20 mouse cellular contexts compared by ENCODE assay signal in the genomic region with DNA sequence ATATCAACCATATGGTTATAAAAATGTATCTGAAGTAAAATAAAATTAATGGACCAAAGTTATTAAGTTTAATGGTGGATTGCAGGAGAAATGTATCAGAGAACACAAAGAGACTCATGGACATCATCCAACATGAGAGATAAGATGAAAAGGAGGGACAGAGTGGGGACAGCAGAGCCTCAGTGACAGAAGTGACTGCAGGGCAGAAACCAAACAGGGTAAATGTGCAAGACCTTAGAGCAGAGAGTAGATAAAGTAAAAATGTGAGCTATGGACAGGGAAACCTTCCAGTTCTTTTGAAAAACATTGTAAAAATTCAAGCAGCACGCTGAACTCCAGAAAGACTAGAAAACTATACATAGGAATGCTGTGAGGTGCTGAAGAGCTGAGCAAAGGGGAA.
A peak's percentile ranks its signal among the peaks of the same experiment; 100 is the strongest.
DNase-seq lines count a peak whose midpoint lies in the region; ATAC-seq and TF ChIP-seq lines count a peak whose summit lies in the region.
"Had no signal": no experiment of that assay in that cellular context is flagged by ENCODE, and none has a peak within 500 bp of the region (broad histone marks: within the 10 kb centered on the region; RNA-seq: fewer than 3 reads in every experiment).

No protein-coding gene starts in this region.

- no peak overlapping the region for H3K4me3 ChIP-seq in liver, embryonic 12.5 days
- no peak overlapping the region for H3K4me3 ChIP-seq in MEL (ENCODE audit: control insufficient read depth in 1 of 2, insufficient read depth in 1 of 2, low read depth in 2 of 2, low read length in 2 of 2)
- H3K4me3 ChIP-seq: embryonic facial prominence, embryonic 10.5 days; embryonic facial prominence, embryonic 12.5 days; forebrain, embryonic 13.5 days; forebrain, embryonic 15.5 days had no signal

- TF ChIP-seq EP300 in MEL (IDR thresholded peaks at IDR 0.05; ENCODE audit: low read depth in 1 of 2, low read length in 2 of 2) = 0 out of 4 replicates have a peak, but pooled peaks have one; percentile 11 to 28

- H3K27ac ChIP-seq in liver, embryonic 12.5 days = peak overlapping the region; percentile 45; the same call in 1 of the 2 replicates
- peak overlapping the region; percentile 70 for H3K27ac ChIP-seq in MEL (ENCODE audit: control insufficient read depth, low read depth, low read length)
- H3K27ac ChIP-seq: embryonic facial prominence, embryonic 10.5 days; embryonic facial prominence, embryonic 12.5 days; forebrain, embryonic 13.5 days; forebrain, embryonic 15.5 days had no signal

- DNase-seq in liver (no peak), MEL (ENCODE audit: low read depth, low spot score) (peak; percentile 56)
- DNase-seq in layer of hippocampus, adult 11-12 months (ENCODE audit: low spot score) = no peak
- DNase-seq: adrenal gland, adult 8-10 months; adrenal gland, postnatal 14 days; adrenal gland, postnatal 36 days; cerebellum, adult 11-12 months; cerebellum, adult 2 months; cerebellum, adult 9-10 months; cerebellum, postnatal 10 days; cerebellum, postnatal 25 days; forebrain, postnatal 0 days had no signal

- no peaks in the 10 kb centered on the region for H3K9me3 ChIP-seq in liver, embryonic 12.5 days (replicated peaks)
- no peaks in the 10 kb centered on the region for H3K9me3 ChIP-seq in MEL (replicated peaks; ENCODE audit: insufficient read depth, low read length)
- H3K9me3 ChIP-seq: embryonic facial prominence, embryonic 12.5 days; forebrain, embryonic 13.5 days; forebrain, embryonic 15.5 days had no signal

- peaks cover 14% of the 10 kb centered on the region for H3K4me1 ChIP-seq in liver, embryonic 12.5 days
- peaks cover 14 to 22% of the 10 kb centered on the region in 2 experiments for H3K4me1 ChIP-seq in MEL (ENCODE audit: control insufficient read depth in 1 of 2, insufficient read depth in 2 of 2, low read length in 2 of 2)
- H3K4me1 ChIP-seq: forebrain, embryonic 13.5 days; forebrain, embryonic 15.5 days had no signal

- H3K9ac ChIP-seq in liver, embryonic 12.5 days = no peak overlapping the region
- H3K9ac ChIP-seq in MEL (ENCODE audit: control insufficient read depth, low read depth, low read length, poor library complexity, severe bottlenecking) = peak overlapping the region; percentile 48; the same call in 1 of the 2 replicates
- H3K9ac ChIP-seq: embryonic facial prominence, embryonic 12.5 days; forebrain, embryonic 13.5 days; forebrain, embryonic 15.5 days; forebrain, postnatal 0 days had no signal

- TF ChIP-seq RAD21 in MEL (IDR thresholded peaks at IDR 0.05; ENCODE audit: low read depth, low read length) = no peak

- no peak for ATAC-seq in liver, embryonic 12.5 days
- ATAC-seq in megakaryocyte-erythroid progenitor cell, adult 5-6 weeks (replicated peaks; ENCODE audit: low FRiP score, low TSS enrichment, poor library complexity, severe bottlenecking) = peak; percentile 75; the same call in 1 of the 2 replicates
- ATAC-seq: activated CD4-positive, CD25-positive, alpha-beta regulatory T cell, adult 4 months; forebrain, embryonic 13.5 days; forebrain, embryonic 15.5 days; forebrain, postnatal 0 days; Patski had no signal

- H3K4me2 ChIP-seq in liver, embryonic 12.5 days = no peak overlapping the region
- H3K4me2 ChIP-seq: embryonic facial prominence, embryonic 12.5 days; forebrain, embryonic 13.5 days; forebrain, embryonic 15.5 days had no signal

- no peak for TF ChIP-seq POLR2A in MEL (IDR thresholded peaks at IDR 0.05; ENCODE audit: control insufficient read depth in 1 of 2, insufficient read depth in 1 of 2, low read depth in 1 of 2, low read length in 2 of 2, poor library complexity in 1 of 2)

- no peaks in the 10 kb centered on the region for H3K27me3 ChIP-seq in liver, embryonic 12.5 days (replicated peaks)
- H3K27me3 ChIP-seq in MEL (ENCODE audit: control insufficient read depth in 1 of 2, insufficient read depth in 2 of 2, low read length in 2 of 2) = no peaks in the 10 kb centered on the region
- H3K27me3 ChIP-seq: embryonic facial prominence, embryonic 12.5 days; forebrain, embryonic 13.5 days; forebrain, embryonic 15.5 days; Patski had no signal

- peaks cover 3% of the 10 kb centered on the region; the same call in 1 of the 2 replicates for H3K79me2 ChIP-seq in MEL (ENCODE audit: control insufficient read depth, insufficient read depth, low read length, poor library complexity)

- WGBS in liver, embryonic 12.5 days (ENCODE audit: insufficient replicate concordance) = 60% methylated on average over 1 of the region's 1 CpGs

- no peaks in the 10 kb centered on the region for H3K36me3 ChIP-seq in liver, embryonic 12.5 days
- H3K36me3 ChIP-seq in MEL (ENCODE audit: control insufficient read depth in 1 of 2, insufficient read depth in 2 of 2, low read length in 2 of 2) = peaks cover 0 to 23% of the 10 kb centered on the region in 2 experiments; a peak in 3 of 4 replicates
- H3K36me3 ChIP-seq: embryonic facial prominence, embryonic 10.5 days; embryonic facial prominence, embryonic 12.5 days; forebrain, embryonic 15.5 days had no signal

- TF ChIP-seq CTCF in MEL (IDR thresholded peaks at IDR 0.05 in 2 of 3, conservative IDR thresholded peaks at IDR 0.05 in 1 of 3; ENCODE audit: control insufficient read depth in 1 of 3, insufficient read depth in 1 of 3, low read depth in 2 of 3, low read length in 3 of 3, poor library complexity in 1 of 3, severe bottlenecking in 1 of 3) = no peak

TF ChIP-seq in MEL, 35 proteins besides CTCF, POLR2A, EP300 and RAD21:
- TF ChIP-seq GATA1 (IDR thresholded peaks at IDR 0.05; ENCODE audit: low read depth, low read length) = peak; percentile 57
- TF ChIP-seq TAL1 (IDR thresholded peaks at IDR 0.05; ENCODE audit: low read length) = no peak
- TF ChIP-seq TCF12 (IDR thresholded peaks at IDR 0.05; ENCODE audit: low read depth, low read length) = 0 out of 2 replicates have a peak, but pooled peaks have one; percentile 18
- no peak for TF ChIP-seq MYB (IDR thresholded peaks at IDR 0.05; ENCODE audit: low read depth, low read length)
- TF ChIP-seq GABPA (IDR thresholded peaks at IDR 0.05; ENCODE audit: low read depth, low read length) = no peak
- TF ChIP-seq ETS1 (IDR thresholded peaks at IDR 0.05; ENCODE audit: low read depth, low read length) = peak; percentile 43; the same call in 1 of the 2 replicates
